Mouse (Mus musculus): ENCODE data around the gene Prdx1. TPM values are rescaled to one million over a fixed set of nuclear protein-coding genes. Genes with fewer than 3 reads are reported as not detected.

Gene Prdx1
- polyA plus RNA-seq, 1 experiment from 2014 or later: 1,415 TPM

- WGBS: 21% methylated on average over 3 of the region's 3 CpGs
- Histone ChIP-seq H3K36me3 (replicated peaks) (peaks cover 21% of the 10 kb centered on the region), H3K4me1 (peaks cover 25% of the 10 kb centered on the region), H3K27me3 (replicated peaks; ENCODE audit: low read depth, poor library complexity, severe bottlenecking) (peaks cover 12% of the 10 kb centered on the region; the same call in 1 of the 2 replicates), H3K9me3 (no peaks in the 10 kb centered on the region), H3K4me3 (no peak overlapping the region), H3K27ac (replicated peaks) (no peak overlapping the region)
- peak; percentile 66 for DNase-seq (ENCODE audit: low spot score)
Measured at GRCm38 (mm10) chr4:116719396-116719795, 34.1 kb downstream of the Prdx1 start.

- WGBS: 1% methylated on average over 34 of the region's 34 CpGs
- peak; percentile 95 for DNase-seq (ENCODE audit: low spot score)
- Histone ChIP-seq H3K36me3 (replicated peaks) (peaks cover 11% of the 10 kb centered on the region), H3K9me3 (no peaks in the 10 kb centered on the region), H3K27ac (replicated peaks) (peak within 1 kb of the TSS; percentile 88), H3K27me3 (replicated peaks; ENCODE audit: low read depth, poor library complexity, severe bottlenecking) (peaks cover 12% of the 10 kb centered on the region; the same call in 1 of the 2 replicates), H3K4me1 (peaks cover 25% of the 10 kb centered on the region), H3K4me3 (peak within 1 kb of the TSS; percentile 90)
Measured at GRCm38 (mm10) chr4:116720343-116721097, 35.2 kb downstream of the Prdx1 start, which contains the start of gene Tesk2. TSS of gene Tesk2 (plus strand) at chr4:116720948.

- peaks cover 12% of the 10 kb centered on the region; the same call in 1 of the 2 replicates for H3K27me3 ChIP-seq (replicated peaks; ENCODE audit: low read depth, poor library complexity, severe bottlenecking)
- no peak for DNase-seq (ENCODE audit: low spot score)
- under 1% methylated on average over 29 of the region's 29 CpGs for WGBS
Measured at GRCm38 (mm10) chr4:116721098-116721628, 35.8 kb downstream of the Prdx1 start.

GRCm38 (mm10) chr4:116722230-116722629 lies 36.9 kb downstream of the Prdx1 start:
- no peak for DNase-seq (ENCODE audit: low spot score)
- peaks cover 12% of the 10 kb centered on the region; the same call in 1 of the 2 replicates for H3K27me3 ChIP-seq (replicated peaks; ENCODE audit: low read depth, poor library complexity, severe bottlenecking)
- no peaks in the 10 kb centered on the region for H3K9me3 ChIP-seq
- H3K27ac ChIP-seq (replicated peaks): no peak overlapping the region
- peaks cover 25% of the 10 kb centered on the region for H3K4me1 ChIP-seq
- peak overlapping the region; percentile 90; the same call in 1 of the 2 replicates for H3K4me3 ChIP-seq
- WGBS: 36% methylated on average over 7 of the region's 7 CpGs
- no peaks in the 10 kb centered on the region for H3K36me3 ChIP-seq (replicated peaks)

More at GRCm38 (mm10) chr4:116721098-116721628, 35.8 kb downstream of the Prdx1 start:
- peaks cover 25% of the 10 kb centered on the region for H3K4me1 ChIP-seq
- H3K36me3 ChIP-seq (replicated peaks): peaks cover 5% of the 10 kb centered on the region
- peak overlapping the region; percentile 88 for H3K27ac ChIP-seq (replicated peaks)
- no peaks in the 10 kb centered on the region for H3K9me3 ChIP-seq
- H3K4me3 ChIP-seq: peak overlapping the region; percentile 90

- 83% methylated on average over 5 of the region's 5 CpGs for WGBS
- peaks cover 19% of the 10 kb centered on the region for H3K4me1 ChIP-seq
- DNase-seq (ENCODE audit: low spot score): no peak
- no peaks in the 10 kb centered on the region for H3K36me3 ChIP-seq (replicated peaks)
- no peak overlapping the region for H3K27ac ChIP-seq (replicated peaks)
- peaks cover 12% of the 10 kb centered on the region; the same call in 1 of the 2 replicates for H3K27me3 ChIP-seq (replicated peaks; ENCODE audit: low read depth, poor library complexity, severe bottlenecking)
- no peaks in the 10 kb centered on the region for H3K9me3 ChIP-seq
- H3K4me3 ChIP-seq: no peak overlapping the region
Measured at GRCm38 (mm10) chr4:116725444-116725843, 40.1 kb downstream of the Prdx1 start.

- DNase-seq (ENCODE audit: low spot score): no peak
- WGBS: 85% methylated on average over 3 of the region's 3 CpGs
- Histone ChIP-seq H3K4me3 (no peak overlapping the region), H3K27ac (replicated peaks) (no peak overlapping the region), H3K36me3 (replicated peaks) (no peaks in the 10 kb centered on the region), H3K4me1 (peaks cover 5% of the 10 kb centered on the region), H3K27me3 (replicated peaks; ENCODE audit: low read depth, poor library complexity, severe bottlenecking) (peaks cover 6% of the 10 kb centered on the region; the same call in 1 of the 2 replicates), H3K9me3 (no peaks in the 10 kb centered on the region)
Measured at GRCm38 (mm10) chr4:116727401-116727800, 42.1 kb downstream of the Prdx1 start.

GRCm38 (mm10) chr4:116729532-116729931 lies 44.2 kb downstream of the Prdx1 start:
- Histone ChIP-seq H3K4me1 (no peaks in the 10 kb centered on the region), H3K27me3 (replicated peaks; ENCODE audit: low read depth, poor library complexity, severe bottlenecking) (no peaks in the 10 kb centered on the region), H3K27ac (replicated peaks) (no peak overlapping the region), H3K9me3 (no peaks in the 10 kb centered on the region), H3K4me3 (no peak overlapping the region), H3K36me3 (replicated peaks) (no peaks in the 10 kb centered on the region)
- DNase-seq (ENCODE audit: low spot score): no peak
- 92% methylated on average over 3 of the region's 3 CpGs for WGBS

- no peaks in the 10 kb centered on the region for H3K9me3 ChIP-seq
- no peaks in the 10 kb centered on the region for H3K36me3 ChIP-seq (replicated peaks)
- no peak for DNase-seq (ENCODE audit: low spot score)
- no peaks in the 10 kb centered on the region for H3K27me3 ChIP-seq (replicated peaks; ENCODE audit: low read depth, poor library complexity, severe bottlenecking)
- WGBS: 89% methylated on average over 9 of the region's 9 CpGs
- H3K27ac ChIP-seq (replicated peaks): no peak overlapping the region
- no peaks in the 10 kb centered on the region for H3K4me1 ChIP-seq
- H3K4me3 ChIP-seq: no peak overlapping the region
Measured at GRCm38 (mm10) chr4:116731077-116731476, 45.7 kb downstream of the Prdx1 start.

GRCm38 (mm10) chr4:116732355-116732754 lies 47.0 kb downstream of the Prdx1 start:
- Histone ChIP-seq H3K27ac (replicated peaks) (no peak overlapping the region), H3K4me3 (no peak overlapping the region), H3K4me1 (peaks cover 3% of the 10 kb centered on the region; the same call in 1 of the 2 replicates), H3K27me3 (replicated peaks; ENCODE audit: low read depth, poor library complexity, severe bottlenecking) (no peaks in the 10 kb centered on the region), H3K9me3 (no peaks in the 10 kb centered on the region), H3K36me3 (replicated peaks) (no peaks in the 10 kb centered on the region)
- DNase-seq (ENCODE audit: low spot score): no peak
- WGBS: 87% methylated on average over 5 of the region's 5 CpGs

- H3K36me3 ChIP-seq (replicated peaks): no peaks in the 10 kb centered on the region
- no peaks in the 10 kb centered on the region for H3K27me3 ChIP-seq (replicated peaks; ENCODE audit: low read depth, poor library complexity, severe bottlenecking)
- no peak overlapping the region for H3K27ac ChIP-seq (replicated peaks)
- DNase-seq (ENCODE audit: low spot score): no peak
- no peak overlapping the region for H3K4me3 ChIP-seq
- WGBS: 90% methylated on average over 2 of the region's 2 CpGs
- H3K9me3 ChIP-seq: no peaks in the 10 kb centered on the region
- peaks cover 6% of the 10 kb centered on the region; the same call in 1 of the 2 replicates for H3K4me1 ChIP-seq
Measured at GRCm38 (mm10) chr4:116734996-116735395, 49.7 kb downstream of the Prdx1 start.

- 84% methylated on average over 9 of the region's 9 CpGs for WGBS
- Histone ChIP-seq H3K4me1 (peaks cover 6% of the 10 kb centered on the region; the same call in 1 of the 2 replicates), H3K27me3 (replicated peaks; ENCODE audit: low read depth, poor library complexity, severe bottlenecking) (no peaks in the 10 kb centered on the region), H3K36me3 (replicated peaks) (no peaks in the 10 kb centered on the region), H3K4me3 (no peak overlapping the region), H3K9me3 (no peaks in the 10 kb centered on the region), H3K27ac (replicated peaks) (no peak overlapping the region)
- DNase-seq (ENCODE audit: low spot score): no peak
Measured at GRCm38 (mm10) chr4:116738972-116739751, 53.8 kb downstream of the Prdx1 start.

- Histone ChIP-seq H3K9me3 (no peaks in the 10 kb centered on the region), H3K36me3 (replicated peaks) (no peaks in the 10 kb centered on the region), H3K27ac (replicated peaks) (no peak overlapping the region), H3K27me3 (replicated peaks; ENCODE audit: low read depth, poor library complexity, severe bottlenecking) (no peaks in the 10 kb centered on the region), H3K4me3 (no peak overlapping the region), H3K4me1 (no peaks in the 10 kb centered on the region)
- DNase-seq (ENCODE audit: low spot score): no peak
- WGBS: 89% methylated on average over 2 of the region's 2 CpGs
Measured at GRCm38 (mm10) chr4:116749750-116750149, 64.4 kb downstream of the Prdx1 start.
